Mouse (Mus musculus): ENCODE measurements around the gene Hist3h2a. TPM values are rescaled to one million over a fixed set of nuclear protein-coding genes. Genes with fewer than 3 reads are reported as not detected.
A peak's percentile ranks its signal among the peaks of the same experiment; 100 is the strongest.

Gene Hist3h2a
- total RNA-seq (2021), result 10 to 100 TPM; 10.5 to 11.3 TPM
- long read RNA-seq, experiment 1, transcript Hist3h2a-201 (1 exons, 2,146 nt), result major isoform, 28 of 28 reads
- long read RNA-seq, experiment 1, partial matches to known transcripts, result 0 of 28 reads
- long read RNA-seq, experiment 1, other reads (novel, unspliced or antisense), result 0 of 28 reads
- long read RNA-seq, experiment 2, transcript Hist3h2a-201 (1 exons, 2,146 nt), result major isoform, 28 of 28 reads
- long read RNA-seq, experiment 2, partial matches to known transcripts, result 0 of 28 reads
- long read RNA-seq, experiment 2, other reads (novel, unspliced or antisense), result 0 of 28 reads

- TF ChIP-seq CTCF (IDR thresholded peaks at IDR 0.05), result peak; percentile 69
- H3K4me3 ChIP-seq, result peak within 1 kb of the TSS; percentile 97
- intact Hi-C loops (cut with DNase I), result loop anchor here (1.0 kb wide), 1 partner anchor 26 kb away; no protein-coding TSS in a partner anchor
Measured at GRCm38 (mm10) chr11:58954420-58955142, at the start of gene Hist3h2a, which contains the start of gene Trim17. Hist3h2a (plus strand) TSS chr11:58954685. Trim17 (plus strand) TSS chr11:58954685.

GRCm38 (mm10) chr11:58904838-58905237, 49.6 kb upstream of the Hist3h2a start:
- no peak for TF ChIP-seq CTCF (IDR thresholded peaks at IDR 0.05)
- no peak for DNase-seq
- intact Hi-C loops (cut with DNase I), result no loop called here
- Histone ChIP-seq H3K27ac (peak overlapping the region; percentile 91; the same call in 1 of the 2 replicates), H3K4me3 (no peak overlapping the region)

More at GRCm38 (mm10) chr11:58954420-58955142, at the start of gene Hist3h2a, which contains the start of gene Trim17:
- H3K27ac ChIP-seq, result peak within 1 kb of the TSS; percentile 99
- peak; percentile 91 for DNase-seq

GRCm38 (mm10) chr11:58913776-58914175, 40.7 kb upstream of the Hist3h2a start:
- no peak for TF ChIP-seq CTCF (IDR thresholded peaks at IDR 0.05)
- no peak for DNase-seq
- H3K4me3 ChIP-seq, result no peak overlapping the region
- intact Hi-C loops (cut with DNase I), result no loop called here
- H3K27ac ChIP-seq, result no peak overlapping the region

GRCm38 (mm10) chr11:58914461-58915028, 39.9 kb upstream of the Hist3h2a start:
- Histone ChIP-seq H3K4me3 (peak overlapping the region; percentile 67), H3K27ac (peak overlapping the region; percentile 75)
- intact Hi-C loops (cut with DNase I), result no loop called here
- DNase-seq, result no peak
- TF ChIP-seq CTCF (IDR thresholded peaks at IDR 0.05), result peak; percentile 85

- Histone ChIP-seq H3K27ac (no peak overlapping the region), H3K4me3 (no peak overlapping the region)
- TF ChIP-seq CTCF (IDR thresholded peaks at IDR 0.05), result peak; percentile 63
- DNase-seq, result peak; percentile 39
- intact Hi-C loops (cut with DNase I), result no loop called here
Measured at GRCm38 (mm10) chr11:58916879-58917744, 37.4 kb upstream of the Hist3h2a start.

- no peak for DNase-seq
- TF ChIP-seq CTCF (IDR thresholded peaks at IDR 0.05), result no peak
- intact Hi-C loops (cut with DNase I), result no loop called here
- Histone ChIP-seq H3K4me3 (no peak within 1 kb of the TSS), H3K27ac (no peak within 1 kb of the TSS)
Measured at GRCm38 (mm10) chr11:58917745-58918366, 36.6 kb upstream of the Hist3h2a start, which contains the start of gene Btnl10. Btnl10 (plus strand) TSS chr11:58917908.

- DNase-seq, result no peak
- intact Hi-C loops (cut with DNase I), result no loop called here
- Histone ChIP-seq H3K27ac (no peak overlapping the region), H3K4me3 (no peak overlapping the region)
- no peak for TF ChIP-seq CTCF (IDR thresholded peaks at IDR 0.05)
Measured at GRCm38 (mm10) chr11:58918759-58919158, 35.7 kb upstream of the Hist3h2a start.

GRCm38 (mm10) chr11:58922420-58922819, 32.1 kb upstream of the Hist3h2a start:
- no peak for TF ChIP-seq CTCF (IDR thresholded peaks at IDR 0.05)
- H3K4me3 ChIP-seq, result no peak overlapping the region
- no peak overlapping the region for H3K27ac ChIP-seq
- no peak for DNase-seq
- intact Hi-C loops (cut with DNase I), result no loop called here

- Histone ChIP-seq H3K27ac (no peak overlapping the region), H3K4me3 (no peak overlapping the region)
- no peak for DNase-seq
- intact Hi-C loops (cut with DNase I), result no loop called here
- TF ChIP-seq CTCF (IDR thresholded peaks at IDR 0.05), result no peak
Measured at GRCm38 (mm10) chr11:58926651-58927050, 27.8 kb upstream of the Hist3h2a start.

- no peak for TF ChIP-seq CTCF (IDR thresholded peaks at IDR 0.05)
- no peak for DNase-seq
- H3K27ac ChIP-seq, result no peak overlapping the region
- intact Hi-C loops (cut with DNase I), result no loop called here
- H3K4me3 ChIP-seq, result no peak overlapping the region
Measured at GRCm38 (mm10) chr11:58927053-58927452, 27.4 kb upstream of the Hist3h2a start.

- peak; percentile 66 for DNase-seq
- peak overlapping the region; percentile 76 for H3K27ac ChIP-seq
- TF ChIP-seq CTCF (IDR thresholded peaks at IDR 0.05), result peak; percentile 84
- peak overlapping the region; percentile 65 for H3K4me3 ChIP-seq
- intact Hi-C loops (cut with DNase I), result loop anchor here (1.0 kb wide), 1 partner anchor 27 kb away; no protein-coding TSS in a partner anchor
Measured at GRCm38 (mm10) chr11:58927790-58928651, 26.5 kb upstream of the Hist3h2a start.

All from gastrocnemius, adult 2 months (tissue).